Mouse (Mus musculus): ENCODE measurements around the gene Gstm6.
A peak's percentile ranks its signal among the peaks of the same experiment; 100 is the strongest.
"Not testable (repeated sequence)": the region's sequence is repeated elsewhere in the genome, so short reads cannot be mapped to it uniquely, and the experiment has no call there.

Gene Gstm6

DNA sequence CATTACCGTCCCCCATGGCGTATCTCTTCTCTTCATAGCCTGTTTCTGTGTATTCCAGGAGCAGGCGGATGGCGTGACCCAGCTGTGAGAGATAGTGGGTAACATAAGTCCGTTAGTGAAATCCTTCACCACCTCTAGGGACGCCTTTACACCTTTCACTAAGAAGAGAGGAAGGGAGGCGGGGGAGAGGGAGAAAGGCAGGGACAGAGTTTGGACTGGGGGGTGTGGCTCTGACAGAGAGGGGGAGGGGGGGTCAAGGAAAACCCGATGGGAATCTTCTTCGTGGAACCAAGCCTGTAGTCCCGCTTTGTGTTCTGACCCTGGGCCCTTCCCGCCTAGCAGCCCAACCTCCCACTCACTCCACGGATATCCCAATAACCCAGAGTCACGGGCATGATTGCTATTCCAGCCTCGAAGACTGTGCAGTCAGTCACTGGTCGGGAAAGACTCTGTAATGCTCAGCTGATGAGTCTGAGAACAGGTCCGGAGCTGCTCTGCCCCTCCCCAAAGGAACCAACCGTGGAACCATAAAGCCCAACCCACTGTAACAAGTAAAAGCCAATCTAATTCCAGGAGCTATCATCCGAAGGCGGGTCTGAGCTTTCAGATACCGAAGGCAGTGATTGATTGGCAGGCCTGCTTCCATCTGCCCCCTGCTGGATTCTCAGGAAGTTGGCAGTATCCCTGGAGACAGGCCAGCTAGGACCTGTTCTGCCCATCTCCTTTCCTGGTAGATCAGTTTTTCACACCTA, at the start of gene Gstm6:
Gene Gstm6 (minus strand): TSS at position 511 of the 752 bp plus-strand sequence.
- no peak for DNase-seq (ENCODE audit: low spot score in 2 of 2)

DNA sequence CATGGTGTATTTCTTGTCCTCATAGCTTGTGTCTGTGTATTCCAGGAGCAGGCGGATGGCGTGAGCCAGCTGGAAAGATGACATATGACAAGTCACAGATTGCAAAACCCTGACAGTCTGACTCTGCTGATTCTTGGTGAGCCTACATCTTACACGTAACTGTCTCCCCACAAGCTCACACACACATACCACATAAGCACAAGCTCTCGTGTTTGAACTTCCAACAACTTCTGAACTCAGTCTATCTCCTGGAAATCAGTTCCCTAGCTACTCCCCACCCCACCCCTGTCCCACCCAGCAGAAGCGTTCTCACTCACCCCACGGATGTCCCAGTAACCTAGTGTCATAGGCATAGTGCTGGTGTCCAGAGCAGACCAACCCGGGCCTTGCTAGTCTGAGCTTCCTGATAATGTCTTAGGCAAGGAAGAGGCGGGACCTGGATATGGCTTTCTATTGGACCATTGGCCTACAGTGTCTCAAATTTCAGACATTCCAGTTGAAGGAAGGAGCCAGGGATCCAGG, 42.6 kb upstream of the Gstm6 start, which contains the start of gene Gstm2:
Gene Gstm2 (minus strand): TSS at position 413 of the 522 bp plus-strand sequence.
- DNase-seq (ENCODE audit: low spot score in 2 of 2), result no peak

DNA sequence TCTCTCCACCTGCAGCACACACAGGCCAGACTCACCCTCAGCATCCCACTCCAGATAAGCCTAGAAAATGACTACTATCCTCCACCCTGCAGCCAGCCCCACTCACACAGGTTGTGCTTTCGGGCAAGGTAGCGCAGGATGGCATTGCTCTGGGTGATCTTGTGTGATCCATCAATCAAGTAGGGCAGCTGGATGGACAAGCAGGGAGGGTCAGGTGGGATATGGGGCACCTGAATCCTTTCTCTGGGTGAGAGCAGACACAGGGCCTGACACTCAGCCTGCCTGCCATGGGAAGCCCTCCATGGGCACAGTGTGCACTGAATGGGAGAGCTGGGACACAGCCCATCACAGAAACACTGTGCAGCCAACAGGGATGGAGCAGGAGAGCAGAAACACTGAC, 41.6 kb upstream of the Gstm6 start:
- DNase-seq (ENCODE audit: low spot score in 2 of 2), result not testable (repeated sequence)

DNA sequence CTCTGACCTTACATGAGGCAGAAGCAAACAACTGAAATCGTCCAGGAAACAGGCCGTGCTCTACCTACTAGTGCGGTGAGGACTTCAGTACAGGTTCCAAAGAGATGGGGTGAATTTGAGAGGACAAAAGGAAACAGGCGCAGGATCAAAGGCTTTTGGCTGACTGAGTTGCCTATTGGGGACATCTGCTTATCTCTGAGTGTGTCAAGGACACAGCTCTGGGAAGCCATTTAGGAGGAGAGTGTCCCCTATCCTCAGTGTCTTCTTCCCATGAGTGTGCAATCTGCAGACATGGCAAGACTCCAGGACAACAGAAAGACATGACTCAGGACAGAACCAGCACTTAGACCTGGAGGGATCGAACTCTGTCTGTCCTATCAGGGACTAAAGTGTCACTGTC, 40.9 kb upstream of the Gstm6 start:
- no peak for DNase-seq (ENCODE audit: low spot score in 2 of 2)

DNA sequence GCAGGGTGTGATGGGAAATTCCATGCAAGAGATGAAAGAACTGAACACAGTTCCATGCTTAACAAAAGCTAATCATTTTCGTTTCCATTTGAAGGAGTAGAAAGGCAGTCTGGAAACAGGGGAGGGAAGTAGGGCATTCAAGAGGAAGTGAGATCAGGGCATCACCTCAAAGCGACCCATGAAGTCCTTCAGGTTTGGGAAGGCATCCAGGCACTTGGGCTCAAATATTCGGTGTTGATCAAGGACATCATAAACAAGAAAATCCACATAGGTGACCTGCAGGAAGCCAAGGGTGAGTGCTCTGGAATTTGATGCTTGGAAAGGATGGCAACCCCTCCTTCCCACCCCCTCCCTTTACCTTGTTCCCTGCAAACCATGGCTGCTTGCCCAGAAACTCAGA, 40.2 kb upstream of the Gstm6 start:
- no peak for DNase-seq (ENCODE audit: low spot score in 2 of 2)

DNA sequence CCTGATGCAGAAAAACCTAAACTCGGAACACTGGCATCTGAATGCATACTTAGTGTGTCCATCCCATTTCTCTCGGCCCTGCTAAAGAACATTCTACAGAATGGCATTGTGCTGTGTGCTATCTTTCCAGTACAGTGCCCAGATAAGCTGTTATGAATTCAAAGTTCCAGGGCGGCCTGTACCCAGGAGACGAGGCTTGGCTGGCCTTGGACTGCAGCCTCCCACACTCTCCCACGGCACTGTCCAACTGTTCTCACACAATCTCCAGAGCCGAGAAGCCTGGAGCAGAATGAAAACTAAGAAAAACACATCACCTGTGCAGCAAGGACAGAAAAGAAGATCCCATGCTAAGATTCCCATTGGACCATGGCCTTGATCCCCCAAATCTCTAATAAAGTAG, 39.2 kb upstream of the Gstm6 start:
- no peak for DNase-seq (ENCODE audit: low spot score in 2 of 2)

DNA sequence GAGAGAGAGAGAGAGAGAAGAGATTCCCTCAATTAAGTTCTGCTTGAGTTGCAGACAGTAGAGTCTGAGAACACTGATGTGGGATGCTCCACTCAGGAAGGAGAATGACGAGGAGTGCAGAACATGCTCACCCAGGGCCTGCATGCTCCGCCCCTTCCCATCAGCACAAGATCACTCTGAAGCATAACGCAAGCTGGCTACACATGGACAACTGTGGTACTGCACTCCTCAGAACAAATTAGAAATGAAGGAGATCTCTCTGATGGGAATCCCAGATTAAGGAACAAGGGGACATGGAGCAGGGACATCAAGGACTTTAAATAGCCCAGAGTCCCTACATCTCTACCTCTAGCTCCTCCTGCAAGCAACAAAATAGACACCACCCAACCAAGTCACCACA, 37.7 kb upstream of the Gstm6 start:
- no peak for DNase-seq (ENCODE audit: low spot score in 2 of 2)

DNA sequence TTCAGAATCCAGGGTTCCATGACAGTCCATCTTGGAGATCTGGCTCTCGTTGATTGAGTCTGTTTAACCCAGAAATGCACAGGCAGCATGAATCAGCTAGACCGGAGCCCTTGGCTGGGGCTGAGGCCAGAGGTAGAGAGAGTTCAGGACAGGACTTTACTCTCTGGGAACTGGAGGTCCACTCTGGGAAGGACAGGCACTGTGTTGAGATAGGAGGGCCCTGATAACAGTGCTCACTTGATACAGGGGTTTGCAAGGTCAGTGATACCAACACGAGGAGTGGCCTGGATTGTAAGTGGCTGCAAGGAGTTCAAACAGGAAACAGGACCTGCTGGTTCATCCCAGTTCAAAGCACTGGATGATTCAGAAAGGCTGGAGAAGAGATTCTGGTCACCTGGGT, 34.1 kb upstream of the Gstm6 start:
- DNase-seq (ENCODE audit: low spot score in 2 of 2), result no peak

DNA sequence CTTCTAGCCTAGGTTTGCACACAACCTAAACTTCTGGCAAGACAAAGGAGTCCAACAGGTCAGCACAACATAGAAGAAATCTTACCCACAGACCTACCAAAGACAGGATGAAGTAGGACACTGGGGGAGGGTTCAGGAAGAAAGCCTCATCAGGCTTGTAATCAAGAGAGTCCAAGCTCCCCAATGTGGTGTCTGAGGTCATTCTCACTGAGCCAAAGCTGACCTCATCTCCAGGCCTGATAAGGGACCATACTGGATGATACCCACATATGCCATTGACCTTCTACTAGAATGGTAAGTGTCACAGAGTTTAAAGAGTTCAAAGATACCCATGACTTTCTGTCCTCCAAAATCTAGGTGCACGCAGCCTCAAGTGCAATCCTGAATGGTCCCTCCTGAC, 30.7 kb upstream of the Gstm6 start:
- DNase-seq (ENCODE audit: low spot score in 2 of 2), result no peak

DNA sequence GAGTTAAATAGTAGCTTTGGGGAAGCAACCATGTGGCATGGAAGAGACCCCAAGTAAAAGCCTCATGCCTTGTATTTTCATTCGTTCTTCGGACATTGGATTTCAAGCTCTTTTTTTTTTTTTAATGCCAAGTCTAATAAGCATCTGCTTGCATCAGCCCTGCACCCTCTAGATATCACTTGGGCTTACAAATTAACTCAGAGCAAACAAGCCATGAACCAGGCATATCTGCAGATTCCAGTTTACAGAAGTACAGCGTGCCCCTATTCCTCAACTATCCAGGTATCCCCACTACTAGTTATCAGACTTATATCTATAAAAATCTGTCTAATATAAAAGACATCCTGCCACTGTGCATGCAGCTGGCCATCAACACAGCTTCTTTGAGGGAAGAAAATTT, 28.5 kb upstream of the Gstm6 start:
- DNase-seq (ENCODE audit: low spot score in 2 of 2), result no peak

DNA sequence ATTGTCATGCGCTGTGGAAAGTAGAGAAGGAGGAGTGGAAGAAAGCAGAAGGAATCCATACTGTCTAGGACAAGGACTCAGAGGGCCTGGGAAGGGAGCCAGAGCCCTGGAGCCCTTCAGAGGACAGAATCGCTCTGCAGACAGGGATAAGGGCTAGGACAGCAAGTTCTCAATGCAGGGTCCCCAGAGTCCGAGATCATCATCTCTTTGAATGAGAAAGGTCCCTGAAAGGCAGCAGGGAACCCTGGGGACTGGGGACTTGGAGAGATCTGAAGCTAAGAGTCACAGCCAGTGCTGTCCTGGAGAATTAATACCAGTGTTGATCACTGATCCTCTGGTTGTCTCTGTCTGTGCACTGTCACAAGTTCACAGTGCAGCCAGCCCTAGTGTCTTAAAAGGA, 27.6 kb upstream of the Gstm6 start:
- not testable (repeated sequence) for DNase-seq (ENCODE audit: low spot score in 2 of 2)

DNA sequence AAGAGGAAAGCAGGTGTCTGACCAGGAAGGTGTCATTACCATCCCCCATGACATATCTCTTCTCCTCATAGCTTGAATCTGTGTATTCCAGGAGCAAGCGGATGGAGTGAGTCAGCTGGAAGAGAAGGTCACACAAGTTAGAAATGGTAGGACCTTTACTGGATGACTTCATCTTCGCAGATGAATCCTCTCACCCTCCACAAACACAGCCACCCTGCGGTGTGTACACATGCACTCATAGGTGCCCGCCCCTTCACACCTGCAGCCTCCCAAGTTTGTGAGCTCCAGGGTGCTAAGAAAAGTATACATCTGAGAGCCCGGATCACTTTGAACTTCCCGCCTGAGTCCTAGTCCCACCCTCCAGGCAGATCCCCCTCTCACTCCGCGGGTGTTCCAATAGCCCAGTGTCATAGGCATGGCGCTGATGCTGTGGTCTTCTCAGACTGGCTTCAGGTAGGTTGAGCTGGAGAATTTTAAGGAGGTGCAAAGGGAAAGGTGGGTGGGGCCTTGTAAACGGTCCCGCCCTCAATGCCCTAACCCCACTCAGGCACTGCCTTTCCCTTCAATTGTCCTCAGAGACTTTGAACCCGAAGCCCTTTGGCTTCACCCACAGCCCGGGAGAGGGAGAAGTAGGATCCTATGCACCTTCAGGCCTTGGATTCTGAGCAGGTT, 25.3 kb upstream of the Gstm6 start, which contains the start of gene Gstm3:
Gene Gstm3 (minus strand): TSS at position 560 of the 672 bp plus-strand sequence.
- no peak for DNase-seq (ENCODE audit: low spot score in 2 of 2)

DNA sequence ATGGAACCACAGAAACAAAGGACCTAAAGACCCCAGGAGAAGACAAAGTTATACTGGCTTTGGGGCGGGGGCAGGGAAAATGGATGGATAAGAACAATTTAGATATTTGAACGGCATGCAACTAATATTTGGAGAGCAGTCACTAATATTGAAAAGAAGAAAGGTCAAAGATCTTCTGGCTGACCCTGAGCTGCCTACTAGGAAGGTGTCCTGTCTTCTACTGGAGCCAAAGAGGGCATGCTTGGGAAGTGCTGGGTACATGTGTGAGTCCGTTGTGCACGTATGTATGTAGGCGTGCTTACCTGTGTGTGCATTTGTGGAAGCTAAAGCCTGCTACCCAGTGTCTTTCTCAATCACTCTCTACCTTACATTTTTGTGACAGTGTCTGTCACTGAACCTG, 23.1 kb upstream of the Gstm6 start:
- no peak for DNase-seq (ENCODE audit: low spot score in 2 of 2)

DNA sequence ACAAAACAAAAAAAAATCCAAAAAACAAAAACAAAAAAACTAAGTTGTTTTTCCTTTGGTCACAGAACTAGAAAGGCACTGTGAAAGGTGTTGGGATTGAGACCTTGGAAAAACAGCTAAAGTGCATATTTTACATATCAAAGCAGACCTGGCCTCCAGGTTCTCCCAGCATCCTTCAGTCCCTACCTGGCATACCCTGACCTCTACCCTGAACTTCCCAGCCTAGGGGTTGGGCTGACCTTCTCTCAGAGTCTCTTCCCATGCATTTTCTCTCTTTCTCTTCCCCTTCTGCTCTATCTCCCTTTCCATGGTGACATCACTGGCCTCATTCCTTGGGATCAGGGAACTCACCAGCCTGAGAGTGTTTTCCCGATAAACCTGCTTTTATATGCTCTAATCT, 22.0 kb upstream of the Gstm6 start:
- DNase-seq (ENCODE audit: low spot score in 2 of 2), result no peak

DNA sequence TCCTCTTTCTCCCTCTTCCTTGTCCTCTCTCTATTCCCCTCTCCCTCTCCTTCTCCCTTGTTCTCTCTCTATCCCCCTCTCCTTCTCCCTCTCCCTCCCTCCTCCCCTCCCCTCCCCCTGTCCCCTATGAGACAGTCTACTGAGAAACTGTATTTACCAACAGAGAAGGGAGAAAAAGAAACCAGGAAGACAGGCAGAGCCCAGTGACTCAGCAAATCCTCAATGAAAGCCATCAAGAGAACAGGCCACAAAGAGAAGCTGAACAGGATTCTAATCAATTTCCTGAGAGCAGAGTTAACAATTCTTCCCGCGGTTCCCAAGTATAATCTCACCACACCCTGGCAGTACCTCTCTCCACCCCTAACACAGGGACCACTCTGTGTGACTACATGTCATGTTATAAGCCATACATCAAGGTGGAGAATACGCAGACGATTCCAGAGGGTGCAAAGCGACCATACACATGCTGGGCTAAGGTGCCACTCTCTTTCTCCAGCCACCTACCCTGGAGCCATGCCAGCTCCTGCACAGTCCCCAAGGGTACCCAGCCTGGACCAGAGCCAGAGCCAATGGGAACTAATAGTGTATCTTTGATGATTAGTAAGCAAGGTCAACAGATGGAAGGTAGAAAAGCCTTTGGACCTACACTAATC, 21.2 kb upstream of the Gstm6 start:
- no peak for DNase-seq (ENCODE audit: low spot score in 2 of 2)

DNA sequence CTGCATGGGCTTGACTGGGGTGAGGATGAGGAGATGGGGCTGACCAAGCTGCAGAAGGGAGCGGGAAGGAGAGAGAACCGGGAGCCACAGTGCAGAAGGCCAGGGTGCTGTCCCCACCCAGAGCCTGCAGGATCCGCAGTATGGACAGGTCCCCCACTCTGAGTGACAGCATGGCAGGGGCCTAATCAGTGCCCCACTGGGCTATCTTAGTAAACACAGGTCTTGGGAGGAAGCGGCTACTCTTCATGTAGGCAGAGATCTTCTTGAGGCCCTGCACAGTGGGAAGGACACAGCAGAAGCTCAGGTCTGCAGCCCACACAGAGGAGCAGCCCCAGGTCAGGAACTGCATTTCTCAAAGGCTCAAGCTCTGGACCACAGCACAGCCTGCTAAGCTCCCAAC, 20.5 kb upstream of the Gstm6 start:
- DNase-seq (ENCODE audit: low spot score in 2 of 2), result no peak

DNA sequence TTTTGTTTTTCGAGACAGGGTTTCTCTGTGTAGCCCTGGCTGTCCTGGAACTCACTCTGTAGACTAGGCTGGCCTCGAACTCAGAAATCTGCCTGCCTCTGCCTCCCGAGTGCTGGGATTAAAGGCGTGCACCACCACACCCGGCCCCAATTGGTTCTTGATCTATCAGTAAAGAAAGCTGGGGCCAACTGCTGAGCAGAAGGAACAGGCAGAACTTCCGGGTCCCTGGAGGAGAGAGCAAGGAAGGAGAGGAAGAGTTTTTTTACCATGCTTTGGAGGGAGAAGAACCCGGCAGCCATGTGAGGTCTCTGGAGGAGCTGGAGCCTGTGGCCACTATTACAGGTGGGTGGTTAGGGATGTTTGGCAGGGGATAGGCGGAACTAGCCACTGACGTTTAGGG, 11.7 kb upstream of the Gstm6 start:
- DNase-seq (ENCODE audit: low spot score in 2 of 2), result not testable (repeated sequence)

DNA sequence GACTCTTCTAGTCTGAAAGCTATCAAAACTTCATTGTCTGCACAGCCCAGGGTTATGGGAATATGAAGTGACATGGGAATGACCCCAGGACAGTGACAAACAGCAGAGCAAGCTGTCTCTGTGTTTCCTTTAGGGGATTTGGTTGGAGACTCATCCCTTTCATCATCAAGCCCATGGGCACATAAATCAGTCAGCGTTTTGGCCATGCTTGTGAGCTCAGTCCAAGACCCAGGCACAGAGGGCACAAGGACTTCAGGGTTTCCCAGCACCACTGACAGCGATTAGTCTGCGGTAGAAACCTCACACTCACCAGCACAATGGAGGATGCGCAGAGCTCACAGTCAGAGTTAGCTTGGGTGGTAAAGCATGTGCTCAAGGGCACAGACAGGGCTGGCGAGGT, 10.4 kb upstream of the Gstm6 start:
- no peak for DNase-seq (ENCODE audit: low spot score in 2 of 2)

DNA sequence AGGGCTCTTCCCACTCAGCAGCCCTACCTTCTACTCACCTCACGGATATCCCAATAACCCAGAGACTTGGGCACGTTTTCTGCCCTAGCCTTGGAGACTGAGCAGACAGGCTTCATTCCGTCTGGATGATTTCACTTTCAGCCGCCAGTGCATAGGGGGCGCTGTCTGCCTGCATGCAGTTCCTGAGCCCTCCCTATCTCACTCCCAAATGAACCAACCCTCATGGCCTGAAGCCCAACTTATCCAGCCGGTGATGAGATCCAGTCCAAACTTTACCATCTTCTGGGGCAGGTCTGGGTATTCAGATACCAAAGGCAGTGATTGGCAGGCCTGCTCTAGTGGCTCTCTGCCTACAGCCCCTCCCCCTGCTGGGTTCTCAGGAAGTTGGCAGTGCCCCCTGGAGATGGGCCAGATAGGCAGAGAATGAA, 9.8 kb upstream of the Gstm6 start:
- DNase-seq (ENCODE audit: low spot score in 2 of 2), result peak; percentile 19 to 21

DNA sequence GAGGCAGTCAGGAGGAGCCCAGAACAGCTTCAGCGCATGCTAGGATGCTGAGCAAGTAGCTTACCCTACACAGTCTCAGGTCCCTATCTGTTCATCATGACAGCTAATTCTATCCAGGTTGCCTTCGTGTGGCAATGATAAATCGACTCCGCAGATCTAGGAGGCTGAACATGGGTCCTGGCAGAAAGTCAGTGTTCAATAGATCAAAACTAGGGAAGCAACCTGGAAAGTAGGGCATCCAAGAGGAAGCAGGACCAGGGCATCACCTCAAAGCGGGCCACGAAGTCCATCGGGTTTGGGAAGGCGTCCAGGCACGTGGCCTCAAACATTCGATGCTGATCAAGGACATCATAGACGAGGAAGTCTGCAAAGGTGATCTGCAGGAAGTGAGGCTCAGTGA, 7.0 kb upstream of the Gstm6 start:
- DNase-seq (ENCODE audit: low spot score in 2 of 2), result no peak

DNA sequence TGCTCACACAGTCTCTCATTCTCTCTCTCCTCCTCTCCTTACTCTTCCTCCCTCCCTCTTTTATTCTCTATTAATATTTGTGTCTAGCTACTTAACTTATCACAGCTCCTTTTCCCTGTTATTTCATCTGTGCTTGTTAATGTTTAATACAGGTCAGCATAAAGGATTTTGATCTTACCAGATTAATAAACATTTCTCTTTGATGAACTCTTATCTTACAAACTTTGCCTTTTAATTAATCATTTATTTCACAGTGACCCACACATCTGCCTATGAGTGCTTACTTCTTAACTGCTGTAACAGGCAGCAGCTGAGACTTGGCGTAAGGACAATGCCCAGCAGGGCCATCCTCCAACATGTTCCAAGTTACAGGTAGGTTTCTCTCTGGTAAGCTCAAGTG, 5.9 kb upstream of the Gstm6 start:
- DNase-seq (ENCODE audit: low spot score in 2 of 2), result not testable (repeated sequence)

DNA sequence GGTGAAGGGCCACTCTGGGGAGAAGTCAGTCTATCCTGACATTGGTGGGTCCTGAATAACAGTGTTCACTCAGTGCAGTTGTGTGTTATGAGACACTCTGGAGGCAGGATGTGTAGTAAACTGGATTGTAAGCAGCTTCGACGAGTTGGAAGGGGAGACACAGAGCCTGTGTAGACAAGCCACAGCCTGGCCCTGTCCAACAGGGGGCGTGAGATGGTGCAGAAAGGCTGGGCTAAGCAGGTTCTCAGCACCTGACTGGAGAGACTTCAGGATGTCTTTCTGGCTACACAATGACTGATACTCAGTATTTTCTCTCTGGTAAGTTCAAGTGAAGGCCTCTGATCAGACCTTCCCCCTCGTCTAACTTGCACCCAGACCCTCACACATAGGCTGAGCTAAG, 2.2 kb upstream of the Gstm6 start:
- no peak for DNase-seq (ENCODE audit: low spot score in 2 of 2)

DNA sequence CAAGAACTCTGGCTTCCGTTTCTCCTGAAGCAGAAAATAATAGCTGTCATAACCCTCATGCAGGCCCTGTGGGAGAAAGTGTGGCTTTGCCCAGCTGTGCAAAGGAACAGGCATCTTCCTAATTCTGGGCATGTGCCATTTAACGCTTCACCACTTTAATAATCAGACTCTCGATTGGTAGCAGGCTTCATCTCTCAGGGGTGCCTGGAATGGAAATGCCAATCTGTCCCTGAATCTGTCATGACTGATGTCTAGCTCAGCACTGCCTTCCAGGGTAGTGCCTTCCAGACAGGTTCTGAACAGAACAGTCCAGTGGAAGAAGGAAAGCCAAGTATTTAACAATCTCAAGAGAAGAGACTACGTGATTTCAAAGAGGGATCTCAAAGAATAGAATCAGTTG, 2.3 kb downstream of the Gstm6 start:
- DNase-seq (ENCODE audit: low spot score in 2 of 2), result no peak
